Mouse (Mus musculus): ENCODE results near the gene Csnk2a2. TPM values are rescaled to one million over a fixed set of nuclear protein-coding genes. Genes with fewer than 3 reads are reported as not detected.

The Csnk2a2 gene
- polyA plus RNA-seq, 1 experiment from 2014 or later: 15.8 TPM

DNA sequence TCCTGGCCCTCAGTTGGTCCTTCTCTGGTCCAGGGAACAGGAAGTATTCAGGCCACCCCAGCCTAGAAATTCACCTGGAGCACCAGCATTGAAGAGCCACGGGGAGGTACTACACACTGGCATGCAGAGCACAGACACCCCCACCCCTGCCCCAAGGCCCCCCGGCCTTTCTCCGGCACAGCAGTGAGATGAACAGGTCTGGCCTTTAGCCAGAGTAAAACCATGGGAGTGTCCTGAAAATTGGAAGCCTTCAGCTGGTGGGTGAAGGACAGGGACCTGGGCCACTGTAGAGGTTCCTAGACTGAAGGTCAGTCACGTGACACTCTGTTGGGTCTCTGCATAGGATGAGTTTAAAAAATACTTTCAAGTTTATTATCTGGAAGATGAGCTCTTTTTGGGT is 44.8 kb downstream of the Csnk2a2 start:
- WGBS: 88% methylated on average over 4 of the region's 4 CpGs

DNA sequence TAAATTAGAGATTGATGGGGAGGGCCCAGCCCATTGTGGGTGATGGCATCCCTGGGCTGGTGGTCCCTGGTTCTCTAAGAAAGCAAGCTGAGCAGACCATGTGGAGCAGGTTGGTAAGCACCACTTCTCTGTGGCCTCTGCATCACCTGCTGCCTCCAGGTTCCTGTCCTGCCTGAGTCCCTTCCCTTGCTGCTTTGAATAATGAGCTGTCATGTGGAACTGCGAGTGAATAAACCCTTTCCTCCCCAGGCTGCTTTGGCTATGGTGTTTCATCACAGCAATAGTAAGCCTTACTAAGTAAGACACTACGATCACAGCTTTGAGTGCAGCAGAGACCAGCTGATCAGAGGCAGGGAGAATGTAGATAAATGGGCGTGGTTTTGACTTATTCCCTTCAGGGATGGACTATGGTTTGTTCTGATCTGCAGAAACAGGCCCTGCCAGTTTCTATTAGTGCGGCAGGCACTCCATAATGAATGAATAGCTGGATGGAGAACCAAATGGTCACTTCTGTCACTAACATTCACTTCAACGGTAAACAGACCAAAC is 48.3 kb downstream of the Csnk2a2 start:
- DNase-seq (ENCODE audit: low spot score) (no peak), ATAC-seq (ENCODE audit: low FRiP score) (no peak)
- H3K36me3 ChIP-seq (replicated peaks; ENCODE audit: control insufficient read depth, insufficient read depth): no peaks in the 10 kb centered on the region
- no peak overlapping the region for H3K4me3 ChIP-seq (replicated peaks; ENCODE audit: low read length)
- no peak overlapping the region for H3K4me2 ChIP-seq (replicated peaks)
- no peaks in the 10 kb centered on the region for H3K9me3 ChIP-seq (ENCODE audit: control insufficient read depth, low read length)
- H3K27me3 ChIP-seq (ENCODE audit: control insufficient read depth, insufficient read depth, low read length): no peaks in the 10 kb centered on the region
- no peaks in the 10 kb centered on the region for H3K4me1 ChIP-seq (replicated peaks; ENCODE audit: control insufficient read depth, insufficient read depth, low read length)
- H3K27ac ChIP-seq: no peak overlapping the region
- 59% methylated on average over 5 of the region's 5 CpGs for WGBS
- no peak overlapping the region; the same call in 1 of the 2 replicates for H3K9ac ChIP-seq

More for the DNA sequence above, 44.8 kb downstream of the Csnk2a2 start:
- no peak overlapping the region for H3K9ac ChIP-seq
- peaks cover 34% of the 10 kb centered on the region for H3K36me3 ChIP-seq (replicated peaks; ENCODE audit: control insufficient read depth, insufficient read depth)
- no peak overlapping the region for H3K27ac ChIP-seq
- DNase-seq (ENCODE audit: low spot score) (no peak), ATAC-seq (ENCODE audit: low FRiP score) (no peak)
- H3K4me2 ChIP-seq (replicated peaks): no peak overlapping the region
- H3K4me3 ChIP-seq (replicated peaks; ENCODE audit: low read length): no peak overlapping the region
- H3K4me1 ChIP-seq (replicated peaks; ENCODE audit: control insufficient read depth, insufficient read depth, low read length): no peaks in the 10 kb centered on the region
- H3K9me3 ChIP-seq (ENCODE audit: control insufficient read depth, low read length): no peaks in the 10 kb centered on the region
- no peaks in the 10 kb centered on the region for H3K27me3 ChIP-seq (ENCODE audit: control insufficient read depth, insufficient read depth, low read length)

DNA sequence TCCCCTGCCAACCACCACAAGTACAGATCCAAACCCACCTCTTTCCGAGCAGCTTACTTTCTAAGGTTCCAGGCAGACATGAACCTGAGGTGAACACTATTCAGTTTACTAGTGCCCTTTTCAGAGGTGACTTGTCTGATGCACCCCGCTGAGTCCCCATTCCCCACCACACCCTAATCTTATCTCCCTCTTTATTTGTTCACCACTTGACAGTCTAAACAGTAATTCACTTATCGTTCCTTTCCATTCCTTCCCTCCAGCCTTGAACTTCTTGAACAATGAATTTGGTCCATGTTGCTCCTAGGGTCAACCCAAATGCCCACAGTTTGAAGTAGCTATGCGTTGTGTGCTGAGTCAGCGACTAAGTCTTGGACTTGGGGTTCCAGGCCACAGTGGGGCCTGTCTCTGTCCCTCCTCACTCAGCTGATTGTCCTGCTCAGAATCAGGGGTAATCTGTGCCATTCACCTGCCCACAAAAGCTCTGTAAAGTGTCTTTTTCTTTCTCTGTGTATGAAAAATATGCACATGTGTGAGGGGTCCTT is 49.6 kb downstream of the Csnk2a2 start:
- no peak overlapping the region for H3K4me3 ChIP-seq (replicated peaks; ENCODE audit: low read length)
- H3K27me3 ChIP-seq (ENCODE audit: control insufficient read depth, insufficient read depth, low read length): no peaks in the 10 kb centered on the region
- ATAC-seq (ENCODE audit: low FRiP score): no peak
- no peak overlapping the region for H3K27ac ChIP-seq
- no peaks in the 10 kb centered on the region for H3K4me1 ChIP-seq (replicated peaks; ENCODE audit: control insufficient read depth, insufficient read depth, low read length)
- H3K9me3 ChIP-seq (ENCODE audit: control insufficient read depth, low read length): no peaks in the 10 kb centered on the region
- no peak for DNase-seq (ENCODE audit: low spot score)
- H3K9ac ChIP-seq: no peak overlapping the region
- 91% methylated on average over 5 of the region's 5 CpGs for WGBS
- no peaks in the 10 kb centered on the region for H3K36me3 ChIP-seq (replicated peaks; ENCODE audit: control insufficient read depth, insufficient read depth)
- no peak overlapping the region for H3K4me2 ChIP-seq (replicated peaks)

DNA sequence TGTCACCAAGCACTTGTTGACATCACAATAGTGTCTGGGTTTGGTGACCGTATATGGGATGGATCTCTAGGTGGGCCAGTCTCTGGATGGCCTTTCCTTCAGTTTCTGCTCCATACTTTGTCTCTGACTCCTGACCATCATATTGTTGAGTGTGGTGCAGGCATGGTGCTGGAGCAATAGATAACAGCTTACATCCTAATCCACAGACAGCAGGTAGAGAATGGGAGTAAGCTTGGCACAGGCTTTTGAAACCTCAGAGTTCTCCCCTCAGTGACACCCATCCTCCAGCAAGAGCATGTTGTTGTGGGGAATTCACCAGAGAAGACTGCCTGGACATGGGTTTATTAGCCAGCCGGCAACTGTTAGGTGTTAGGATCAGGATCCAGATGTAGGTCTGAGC is 50.4 kb downstream of the Csnk2a2 start:
- ATAC-seq (ENCODE audit: low FRiP score): no peak
- Histone ChIP-seq H3K4me3 (replicated peaks; ENCODE audit: low read length) (no peak overlapping the region), H3K36me3 (replicated peaks; ENCODE audit: control insufficient read depth, insufficient read depth) (no peaks in the 10 kb centered on the region), H3K27ac (no peak overlapping the region), H3K9ac (no peak overlapping the region), H3K9me3 (ENCODE audit: control insufficient read depth, low read length) (no peaks in the 10 kb centered on the region), H3K4me1 (replicated peaks; ENCODE audit: control insufficient read depth, insufficient read depth, low read length) (no peaks in the 10 kb centered on the region), H3K27me3 (ENCODE audit: control insufficient read depth, insufficient read depth, low read length) (no peaks in the 10 kb centered on the region), H3K4me2 (replicated peaks) (no peak overlapping the region)
- DNase-seq (ENCODE audit: low spot score): no peak
- WGBS: 92% methylated on average over 2 of the region's 2 CpGs

- H3K4me3 ChIP-seq (replicated peaks; ENCODE audit: low read length): no peak overlapping the region
- no peak for DNase-seq (ENCODE audit: low spot score)
- H3K9ac ChIP-seq: no peak overlapping the region
- no peak for ATAC-seq (ENCODE audit: low FRiP score)
- WGBS: 62% methylated on average over 5 of the region's 5 CpGs
- H3K9me3 ChIP-seq (ENCODE audit: control insufficient read depth, low read length): no peaks in the 10 kb centered on the region
- no peak overlapping the region for H3K27ac ChIP-seq
- no peaks in the 10 kb centered on the region for H3K36me3 ChIP-seq (replicated peaks; ENCODE audit: control insufficient read depth, insufficient read depth)
- peaks cover 16% of the 10 kb centered on the region for H3K4me1 ChIP-seq (replicated peaks; ENCODE audit: control insufficient read depth, insufficient read depth, low read length)
- no peak overlapping the region for H3K4me2 ChIP-seq (replicated peaks)
- no peaks in the 10 kb centered on the region for H3K27me3 ChIP-seq (ENCODE audit: control insufficient read depth, insufficient read depth, low read length)
Observed at GRCm38 (mm10) chr8:95437341-95437992, 52.4 kb downstream of the Csnk2a2 start.

- H3K27ac ChIP-seq: no peak overlapping the region
- DNase-seq (ENCODE audit: low spot score) (no peak), ATAC-seq (ENCODE audit: low FRiP score) (no peak)
- 92% methylated on average over 3 of the region's 3 CpGs for WGBS
- H3K4me2 ChIP-seq (replicated peaks): no peak overlapping the region
- peaks cover 26% of the 10 kb centered on the region for H3K4me1 ChIP-seq (replicated peaks; ENCODE audit: control insufficient read depth, insufficient read depth, low read length)
- no peaks in the 10 kb centered on the region for H3K36me3 ChIP-seq (replicated peaks; ENCODE audit: control insufficient read depth, insufficient read depth)
- no peak overlapping the region for H3K9ac ChIP-seq
- no peak overlapping the region for H3K4me3 ChIP-seq (replicated peaks; ENCODE audit: low read length)
- no peaks in the 10 kb centered on the region for H3K9me3 ChIP-seq (ENCODE audit: control insufficient read depth, low read length)
- H3K27me3 ChIP-seq (ENCODE audit: control insufficient read depth, insufficient read depth, low read length): no peaks in the 10 kb centered on the region
Observed at GRCm38 (mm10) chr8:95435930-95436329, 53.9 kb downstream of the Csnk2a2 start.

- H3K27ac ChIP-seq: peak overlapping the region; percentile 76; the same call in 1 of the 2 replicates
Observed at GRCm38 (mm10) chr8:95435471-95435870, 54.4 kb downstream of the Csnk2a2 start.

DNA sequence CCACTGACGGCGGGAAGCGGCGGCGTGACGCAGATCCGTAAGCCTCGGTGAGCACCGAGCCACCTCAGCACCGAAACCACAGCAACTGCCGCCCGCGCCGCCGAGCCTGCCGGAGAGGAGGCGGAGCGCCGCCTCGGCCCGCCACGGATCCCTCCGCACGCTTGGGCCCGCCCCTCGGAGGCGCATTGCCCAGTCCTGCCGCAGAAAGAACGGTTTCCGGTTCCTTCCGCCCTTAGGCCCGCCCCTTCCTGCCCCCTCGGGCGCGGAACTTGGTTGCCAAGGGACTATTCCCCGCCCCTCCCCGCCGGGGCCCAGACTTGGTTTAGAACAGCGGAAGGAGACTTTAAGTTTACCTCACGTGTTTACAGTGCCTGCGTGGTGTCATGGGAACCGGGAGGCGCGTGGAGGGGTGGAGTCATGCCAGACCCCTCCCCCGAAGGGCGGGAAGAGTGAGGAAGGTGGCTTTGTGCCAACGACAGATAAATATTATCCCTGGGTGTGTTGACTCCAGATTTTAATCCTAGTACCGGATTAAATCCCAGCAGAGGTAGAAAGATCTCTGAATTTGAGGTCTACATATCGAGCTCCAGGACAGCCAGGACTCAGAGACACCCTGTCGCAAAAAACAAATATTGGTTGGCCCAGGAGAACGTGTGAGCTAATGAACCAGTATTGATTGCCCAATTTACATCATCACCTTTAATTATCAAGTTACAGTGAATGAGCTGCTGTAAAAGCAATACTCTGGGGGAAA is 55.0 kb downstream of the Csnk2a2 start, which contains the start of gene Cfap20:
Gene Cfap20, minus strand, starts transcription at position 184 of the 754 bp plus-strand sequence.
- peak within 1 kb of the TSS; percentile 89 for H3K27ac ChIP-seq
- peak within 1 kb of the TSS; percentile 84 for H3K9ac ChIP-seq
- under 1% methylated on average over 45 of the region's 51 CpGs for WGBS
- ATAC-seq (ENCODE audit: low FRiP score): peak; percentile 96
- H3K4me1 ChIP-seq (replicated peaks; ENCODE audit: control insufficient read depth, insufficient read depth, low read length): peaks cover 36% of the 10 kb centered on the region
- no peaks in the 10 kb centered on the region for H3K27me3 ChIP-seq (ENCODE audit: control insufficient read depth, insufficient read depth, low read length)
- no peaks in the 10 kb centered on the region for H3K36me3 ChIP-seq (replicated peaks; ENCODE audit: control insufficient read depth, insufficient read depth)
- peak; percentile 99 for DNase-seq (ENCODE audit: low spot score)
- H3K9me3 ChIP-seq (ENCODE audit: control insufficient read depth, low read length): no peaks in the 10 kb centered on the region
- H3K4me3 ChIP-seq (replicated peaks; ENCODE audit: low read length): peak within 1 kb of the TSS; percentile 83
- H3K4me2 ChIP-seq (replicated peaks): peak within 1 kb of the TSS; percentile 96

More at GRCm38 (mm10) chr8:95435471-95435870, 54.4 kb downstream of the Csnk2a2 start:
- ATAC-seq (ENCODE audit: low FRiP score) (no peak), DNase-seq (ENCODE audit: low spot score) (no peak)
- H3K4me1 ChIP-seq (replicated peaks; ENCODE audit: control insufficient read depth, insufficient read depth, low read length): peaks cover 30% of the 10 kb centered on the region
- H3K36me3 ChIP-seq (replicated peaks; ENCODE audit: control insufficient read depth, insufficient read depth): no peaks in the 10 kb centered on the region
- H3K27me3 ChIP-seq (ENCODE audit: control insufficient read depth, insufficient read depth, low read length): no peaks in the 10 kb centered on the region
- no peaks in the 10 kb centered on the region for H3K9me3 ChIP-seq (ENCODE audit: control insufficient read depth, low read length)
- H3K4me3 ChIP-seq (replicated peaks; ENCODE audit: low read length): peak overlapping the region; percentile 83
- WGBS: 91% methylated on average over 9 of the region's 9 CpGs
- H3K9ac ChIP-seq: peak overlapping the region; percentile 6; the same call in 1 of the 2 replicates
- H3K4me2 ChIP-seq (replicated peaks): peak overlapping the region; percentile 51

GRCm38 (mm10) chr8:95434233-95434632 is 55.6 kb downstream of the Csnk2a2 start:
- under 1% methylated on average over 25 of the region's 25 CpGs for WGBS
- H3K4me2 ChIP-seq (replicated peaks): peak overlapping the region; percentile 96
- DNase-seq (ENCODE audit: low spot score) (no peak), ATAC-seq (ENCODE audit: low FRiP score) (no peak; the same call in 1 of the 2 replicates)
- peaks cover 43% of the 10 kb centered on the region for H3K4me1 ChIP-seq (replicated peaks; ENCODE audit: control insufficient read depth, insufficient read depth, low read length)
- peak overlapping the region; percentile 89 for H3K27ac ChIP-seq
- H3K4me3 ChIP-seq (replicated peaks; ENCODE audit: low read length): peak overlapping the region; percentile 83
- H3K27me3 ChIP-seq (ENCODE audit: control insufficient read depth, insufficient read depth, low read length): no peaks in the 10 kb centered on the region
- H3K9me3 ChIP-seq (ENCODE audit: control insufficient read depth, low read length): no peaks in the 10 kb centered on the region
- peak overlapping the region; percentile 84 for H3K9ac ChIP-seq
- H3K36me3 ChIP-seq (replicated peaks; ENCODE audit: control insufficient read depth, insufficient read depth): no peaks in the 10 kb centered on the region

Measured in hindbrain, embryonic 14.5 days (tissue).